Mouse (Mus musculus) forebrain, embryonic 16.5 days (tissue): ENCODE measurements at regions not wholly inside any gene's neighbourhood (a gene's known extent, or its start where the extent isn't known, plus 50 kb on each side); places are given as distances from the start of the nearest gene placed in this dataset.

ENCODE experiments used
- ATAC-seq: fragments of 200-750 bp; cut with Nextera tagmentation; 2 replicates; pipeline ENCODE4 v1.8.0; 2017; ENCODE audit warnings: mild to moderate bottlenecking, moderate library complexity
- H3K27ac ChIP-seq: fragments of 300-500 bp; sonication (generic); 2 replicates; pipeline ENCODE4 v1.5.1; 2014; ENCODE audit warnings: low read length, control low read depth
- H3K27me3 ChIP-seq: fragments of 300-500 bp; sonication (generic); replicated peaks from 2 replicates; pipeline ENCODE4 v1.6.1; 2014; ENCODE audit warnings: low read length; ENCODE audit not compliant: control insufficient read depth, insufficient read depth
- H3K36me3 ChIP-seq: fragments of 300-500 bp; sonication (generic); 2 replicates; pipeline ENCODE4 v1.6.1; 2014; ENCODE audit not compliant: control insufficient read depth, insufficient read depth
- H3K4me1 ChIP-seq: fragments of 300-500 bp; sonication (generic); replicated peaks from 2 replicates; pipeline ENCODE4 v1.6.1; 2014; ENCODE audit warnings: low read length; ENCODE audit not compliant: control insufficient read depth, insufficient read depth
- H3K4me2 ChIP-seq: fragments of 300-500 bp; sonication (generic); 2 replicates; pipeline ENCODE4 v1.6.1; 2014; ENCODE audit warnings: mild to moderate bottlenecking, low read length, control low read depth
- H3K4me3 ChIP-seq: fragments of 300-500 bp; sonication (generic); replicated peaks from 2 replicates; pipeline ENCODE4 v1.5.1; 2014; ENCODE audit warnings: mild to moderate bottlenecking, low read length, control low read depth
- H3K9ac ChIP-seq: fragments of 300-500 bp; sonication (generic); replicated peaks from 2 replicates; pipeline ENCODE4 v1.6.1; 2014; ENCODE audit warnings: low read depth, low read length, control low read depth
- H3K9me3 ChIP-seq: fragments of 300-500 bp; sonication (generic); 2 replicates; pipeline ENCODE4 v1.6.1; 2016; ENCODE audit warnings: low read length; ENCODE audit not compliant: control insufficient read depth
- WGBS: fragments of 180-500 bp; shearing (Covaris S2); extraction: QIAGEN DNeasy Blood & Tissue Kit; methylation state at CpG from one replicate; pipeline ENCODE4 v1.1.7; 2014; 5-methylcytosine and 5-hydroxymethylcytosine counted together

DNA sequence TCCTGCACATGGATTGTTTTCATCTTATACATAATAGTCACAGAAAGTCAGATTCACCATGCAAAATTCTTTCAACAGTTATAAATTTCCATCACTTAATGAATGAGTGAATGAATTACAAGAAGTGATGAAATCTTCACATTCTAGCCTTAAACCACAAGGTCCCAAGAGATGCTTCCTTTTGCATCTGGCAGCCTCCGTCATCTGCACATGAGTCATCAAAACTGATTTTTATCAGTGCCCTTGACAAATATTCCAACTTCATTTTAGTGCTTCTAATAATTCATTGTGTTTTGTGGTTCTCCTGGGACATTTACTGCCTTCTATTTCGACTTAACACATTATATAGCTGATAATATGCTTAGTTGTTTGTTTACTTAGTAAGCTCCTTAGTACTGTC lies 1291.9 kb downstream of the Efna5 start:
- no peaks in the 10 kb centered on the region for H3K27me3 ChIP-seq
- no peaks in the 10 kb centered on the region for H3K4me1 ChIP-seq
- H3K4me2 ChIP-seq, result no peak overlapping the region
- no peaks in the 10 kb centered on the region for H3K36me3 ChIP-seq
- WGBS, result 73% methylated on average over 2 of the region's 2 CpGs
- H3K4me3 ChIP-seq, result no peak overlapping the region
- no peak overlapping the region for H3K9ac ChIP-seq
- ATAC-seq, result no peak
- no peak overlapping the region for H3K27ac ChIP-seq
- no peaks in the 10 kb centered on the region for H3K9me3 ChIP-seq

DNA sequence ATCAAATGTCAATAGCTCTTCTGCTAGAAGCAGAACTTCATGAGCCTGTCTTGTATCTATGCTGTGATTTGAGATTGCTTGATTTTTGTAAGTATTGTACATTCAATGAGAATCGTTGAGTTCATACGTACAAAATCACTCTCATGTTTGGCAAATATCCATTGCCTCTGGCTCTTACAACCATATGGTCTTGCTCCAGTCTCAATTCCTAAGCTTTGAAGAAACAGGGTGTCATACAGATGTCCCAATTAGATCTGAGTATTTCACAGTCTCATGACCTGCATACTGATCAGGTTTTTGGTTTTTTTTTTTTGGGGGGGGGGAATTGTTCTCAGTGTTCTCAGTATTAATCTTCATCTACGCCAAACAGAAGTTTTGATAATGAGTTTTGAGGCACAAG lies 1302.2 kb downstream of the Efna5 start:
- WGBS, result 57% methylated on average over 3 of the region's 3 CpGs

DNA sequence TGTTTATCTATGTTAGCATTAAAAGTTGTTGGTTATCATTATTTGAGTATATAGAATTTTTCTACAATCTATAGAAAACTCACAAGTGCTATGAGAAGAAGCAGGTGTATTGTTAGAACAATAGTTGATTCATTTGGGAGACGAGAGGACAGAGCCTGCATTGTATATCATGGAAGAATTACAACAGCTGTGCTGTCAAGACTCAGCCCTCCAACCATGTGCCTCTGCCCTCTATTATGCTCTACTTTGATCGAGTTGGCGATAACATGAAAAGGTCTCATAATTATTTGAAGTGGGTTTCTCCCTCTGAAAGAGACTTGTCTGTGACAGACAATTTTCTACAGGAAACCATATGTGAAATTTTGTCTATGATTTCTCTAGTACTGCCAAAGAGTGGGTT lies 1310.2 kb downstream of the Efna5 start:
- Histone ChIP-seq H3K4me3 (no peak overlapping the region), H3K9me3 (no peaks in the 10 kb centered on the region), H3K4me2 (no peak overlapping the region), H3K36me3 (no peaks in the 10 kb centered on the region), H3K4me1 (no peaks in the 10 kb centered on the region), H3K27me3 (no peaks in the 10 kb centered on the region), H3K9ac (no peak overlapping the region), H3K27ac (no peak overlapping the region)
- WGBS, result 41% methylated on average over 3 of the region's 3 CpGs
- no peak for ATAC-seq

More for the DNA sequence above, 1302.2 kb downstream of the Efna5 start:
- Histone ChIP-seq H3K4me3 (no peak overlapping the region), H3K9ac (no peak overlapping the region), H3K4me1 (no peaks in the 10 kb centered on the region), H3K27ac (no peak overlapping the region), H3K27me3 (no peaks in the 10 kb centered on the region), H3K9me3 (no peaks in the 10 kb centered on the region), H3K4me2 (no peak overlapping the region), H3K36me3 (no peaks in the 10 kb centered on the region)
- ATAC-seq, result no peak
